Mouse (Mus musculus) neural tube, embryonic 15.5 days (tissue): ENCODE data around the gene Ctsf. TPM values are rescaled to one million over a fixed set of nuclear protein-coding genes. Genes with fewer than 3 reads are reported as not detected.
"Not testable (repeated sequence)": the region's sequence is repeated elsewhere in the genome, so short reads cannot be mapped to it uniquely, and the experiment has no call there.

ENCODE experiments used
- ATAC-seq: fragments of 200-750 bp; cut with Nextera tagmentation; 2 replicates; pipeline ENCODE4 v1.8.0; 2017; ENCODE audit warnings: mild to moderate bottlenecking, moderate TSS enrichment, moderate library complexity; ENCODE audit not compliant: low FRiP score
- H3K27ac ChIP-seq: fragments of 300-500 bp; sonication (generic); replicated peaks from 2 replicates; pipeline ENCODE4 v1.5.1; 2015; ENCODE audit warnings: mild to moderate bottlenecking, inconsistent platforms
- H3K27me3 ChIP-seq: fragments of 300-500 bp; sonication (generic); replicated peaks from 2 replicates; pipeline ENCODE4 v1.6.1; 2015; ENCODE audit warnings: inconsistent platforms
- H3K36me3 ChIP-seq: fragments of 300-500 bp; sonication (generic); 2 replicates; pipeline ENCODE4 v1.6.1; 2015; ENCODE audit warnings: inconsistent platforms
- H3K4me1 ChIP-seq: fragments of 300-500 bp; sonication (generic); 2 replicates; pipeline ENCODE4 v1.6.1; 2015; ENCODE audit warnings: inconsistent platforms
- H3K4me2 ChIP-seq: fragments of 300-500 bp; sonication (generic); 2 replicates; pipeline ENCODE4 v1.6.1; 2015; ENCODE audit warnings: inconsistent platforms, mild to moderate bottlenecking, moderate library complexity
- H3K4me3 ChIP-seq: fragments of 300-500 bp; sonication (generic); replicated peaks from 2 replicates; pipeline ENCODE4 v1.5.1; 2015; ENCODE audit warnings: mild to moderate bottlenecking, inconsistent platforms
- H3K9ac ChIP-seq: fragments of 300-500 bp; sonication (generic); replicated peaks from 2 replicates; pipeline ENCODE4 v1.6.1; 2015; ENCODE audit warnings: mild to moderate bottlenecking, inconsistent platforms
- H3K9me3 ChIP-seq: fragments of 300-500 bp; sonication (generic); replicated peaks from 2 replicates; pipeline ENCODE4 v1.6.1; 2016; ENCODE audit warnings: inconsistent platforms
- whole genome bisulfite sequencing: fragments of 180-500 bp; shearing (Covaris S2); methylation state at CpG from one replicate; pipeline ENCODE4 v1.1.7; 2015; ENCODE audit warnings: mixed read lengths; 5-methylcytosine and 5-hydroxymethylcytosine counted together
- polyA plus RNA-seq: library from polyadenylated mRNA; unstranded; fragments of >200 nt; fragmentation: Nextera tagmentation; extraction: Ambion mirVana; gene quantifications from 2 replicates; pipeline ENCODE4 v1.2.1, GENCODE M21; 2015

The Ctsf gene
- 74.5 and 86.5 TPM in 2 replicates for polyA plus RNA-seq

DNA sequence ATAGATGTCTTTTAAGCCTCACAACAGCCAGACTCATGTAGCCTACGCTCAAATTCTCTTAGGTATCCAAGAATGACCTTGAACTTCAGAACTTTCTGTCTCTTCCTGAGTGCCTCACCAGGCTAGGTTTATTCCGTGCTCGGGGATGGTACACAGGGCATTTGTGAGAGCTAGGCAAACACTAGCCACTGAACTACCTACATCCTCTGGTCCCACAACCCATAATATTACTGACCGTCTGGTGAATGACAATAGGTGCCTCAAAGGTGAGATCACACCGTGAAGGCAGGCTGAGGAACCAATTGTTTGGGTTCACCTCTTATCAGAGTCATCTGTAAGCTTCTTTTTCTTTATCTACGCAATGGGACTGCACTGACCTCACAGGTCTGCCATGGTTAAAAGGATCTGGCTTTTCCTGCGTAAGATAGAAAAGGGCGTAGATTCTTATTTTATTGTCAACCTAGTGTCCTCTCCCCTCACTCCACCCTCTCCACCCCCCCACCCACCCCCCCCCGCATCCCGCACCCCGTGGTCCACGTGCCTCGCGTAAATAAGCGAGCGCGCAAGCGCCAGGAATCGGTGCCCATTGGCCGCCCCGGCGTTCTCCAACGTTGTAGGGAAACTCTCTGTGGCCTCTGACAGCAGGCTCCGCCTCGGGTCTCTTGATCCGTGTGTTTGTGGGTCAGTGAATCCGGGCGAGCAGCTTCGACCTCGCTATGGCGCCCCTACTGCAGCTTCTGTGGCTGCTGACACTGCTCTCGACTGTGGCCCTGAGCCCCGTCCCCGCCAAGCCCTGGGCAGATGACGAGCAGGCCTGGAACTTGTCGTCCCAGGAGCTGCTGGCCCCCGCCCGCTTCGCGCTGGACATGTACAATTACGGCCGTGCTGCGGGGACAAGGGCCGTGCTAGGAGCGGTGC is at the start of gene Ctsf:
Gene Ctsf (plus strand): TSS at position 579 of the 918 bp plus-strand sequence.
- Histone ChIP-seq H3K9me3 (no peaks in the 10 kb centered on the region), H3K36me3 (peaks cover 20% of the 10 kb centered on the region), H3K4me3 (peak within 1 kb of the TSS; percentile 76), H3K4me1 (peaks cover 17% of the 10 kb centered on the region), H3K27me3 (no peaks in the 10 kb centered on the region), H3K27ac (peak within 1 kb of the TSS; percentile 77), H3K9ac (peak within 1 kb of the TSS; percentile 72), H3K4me2 (peak within 1 kb of the TSS; percentile 98)
- ATAC-seq: peak; percentile 92
- WGBS: 3% methylated on average over 45 of the region's 45 CpGs

- ATAC-seq: no peak
- peak overlapping the region; percentile 87 for H3K4me3 ChIP-seq
- H3K36me3 ChIP-seq: no peaks in the 10 kb centered on the region
- H3K9me3 ChIP-seq: no peaks in the 10 kb centered on the region
- H3K4me2 ChIP-seq: peak overlapping the region; percentile 85
- peaks cover 31% of the 10 kb centered on the region for H3K4me1 ChIP-seq
- H3K9ac ChIP-seq: peak overlapping the region; percentile 79
- peak overlapping the region; percentile 94 for H3K27ac ChIP-seq
- H3K27me3 ChIP-seq: no peaks in the 10 kb centered on the region
- 0% methylated on average over 14 of the region's 14 CpGs for WGBS
Measured at GRCm38 (mm10) chr19:4810309-4810708, 44.6 kb upstream of the Ctsf start.

- WGBS: 0% methylated on average over 17 of the region's 17 CpGs
- Histone ChIP-seq H3K4me3 (peak overlapping the region; percentile 87), H3K27ac (peak overlapping the region; percentile 94), H3K4me2 (peak overlapping the region; percentile 85), H3K27me3 (no peaks in the 10 kb centered on the region), H3K9ac (peak overlapping the region; percentile 79), H3K36me3 (no peaks in the 10 kb centered on the region), H3K4me1 (peaks cover 31% of the 10 kb centered on the region), H3K9me3 (no peaks in the 10 kb centered on the region)
- no peak for ATAC-seq
Measured at GRCm38 (mm10) chr19:4810746-4811062, 44.2 kb upstream of the Ctsf start.

GRCm38 (mm10) chr19:4811063-4811908 is 43.6 kb upstream of the Ctsf start, which contains the start of the genes Gm21992 and Rbm14:
Gene Gm21992, minus strand, starts transcription at chr19:4811612.
Gene Rbm14, minus strand, starts transcription at chr19:4811634.
- ATAC-seq: peak; percentile 98
- WGBS: under 1% methylated on average over 83 of the region's 83 CpGs

GRCm38 (mm10) chr19:4811909-4812242 is 43.1 kb upstream of the Ctsf start:
- Histone ChIP-seq H3K9ac (peak overlapping the region; percentile 85), H3K36me3 (no peaks in the 10 kb centered on the region), H3K4me3 (peak overlapping the region; percentile 87), H3K27me3 (no peaks in the 10 kb centered on the region), H3K4me1 (peaks cover 31% of the 10 kb centered on the region), H3K9me3 (no peaks in the 10 kb centered on the region), H3K4me2 (peak overlapping the region; percentile 85), H3K27ac (peak overlapping the region; percentile 94)
- 4% methylated on average over 12 of the region's 12 CpGs for WGBS
- peak; percentile 25 for ATAC-seq

More at GRCm38 (mm10) chr19:4811063-4811908, 43.6 kb upstream of the Ctsf start, which contains the start of the genes Gm21992 and Rbm14:
- Histone ChIP-seq H3K27me3 (no peaks in the 10 kb centered on the region), H3K36me3 (no peaks in the 10 kb centered on the region), H3K9me3 (no peaks in the 10 kb centered on the region), H3K27ac (peak within 1 kb of the TSS; percentile 94), H3K4me1 (peaks cover 31% of the 10 kb centered on the region), H3K4me3 (peak within 1 kb of the TSS; percentile 87), H3K4me2 (peak within 1 kb of the TSS; percentile 85), H3K9ac (peak within 1 kb of the TSS; percentile 85)

GRCm38 (mm10) chr19:4812334-4812949 is 42.5 kb upstream of the Ctsf start:
- Histone ChIP-seq H3K4me1 (peaks cover 31% of the 10 kb centered on the region), H3K9ac (peak overlapping the region; percentile 85), H3K4me2 (peak overlapping the region; percentile 85), H3K27ac (peak overlapping the region; percentile 94), H3K4me3 (peak overlapping the region; percentile 87)
- WGBS: 82% methylated on average over 8 of the region's 8 CpGs
- H3K27me3 ChIP-seq, H3K36me3 ChIP-seq, ATAC-seq, H3K9me3 ChIP-seq: not testable (repeated sequence)

GRCm38 (mm10) chr19:4813015-4813414 is 41.9 kb upstream of the Ctsf start:
- WGBS: 86% methylated on average over 5 of the region's 6 CpGs
- Histone ChIP-seq H3K9me3 (no peaks in the 10 kb centered on the region), H3K9ac (no peak overlapping the region), H3K4me1 (peaks cover 27% of the 10 kb centered on the region), H3K4me2 (no peak overlapping the region), H3K27me3 (no peaks in the 10 kb centered on the region), H3K36me3 (no peaks in the 10 kb centered on the region), H3K4me3 (no peak overlapping the region), H3K27ac (no peak overlapping the region)
- no peak for ATAC-seq

DNA sequence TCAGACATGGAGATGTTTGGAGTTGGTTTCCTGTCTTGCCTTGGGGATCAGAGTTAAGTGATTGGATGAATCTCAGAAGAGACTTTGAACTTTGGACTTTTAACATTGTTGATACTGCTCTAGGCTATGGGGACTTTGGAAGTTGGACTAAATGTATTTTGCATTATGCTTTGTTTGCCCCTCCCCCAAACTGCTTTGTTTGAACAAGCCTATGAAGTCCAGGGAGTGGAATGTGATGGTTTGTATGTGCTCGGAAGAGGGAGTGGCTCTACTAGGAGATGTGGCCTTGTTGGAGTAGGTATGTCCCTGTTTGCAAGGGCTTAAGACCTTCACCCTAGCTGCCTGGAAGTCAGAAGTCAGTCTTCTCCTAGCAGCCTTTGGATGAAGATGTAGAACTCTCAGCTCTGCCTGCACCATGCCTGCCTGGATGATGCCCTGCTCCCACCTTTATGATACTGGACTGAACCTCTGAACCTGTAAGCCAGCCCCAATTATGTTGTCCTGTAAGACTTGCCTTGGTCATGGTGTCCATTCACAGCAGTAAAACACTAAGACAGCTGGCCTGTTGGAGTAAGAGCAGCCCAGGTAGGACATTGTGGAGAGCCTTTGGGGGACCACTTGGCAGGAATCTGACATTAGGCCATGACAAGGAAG is 37.6 kb upstream of the Ctsf start:
- Histone ChIP-seq H3K27me3 (no peaks in the 10 kb centered on the region), H3K27ac (no peak overlapping the region), H3K9me3 (no peaks in the 10 kb centered on the region), H3K4me1 (peaks cover 2% of the 10 kb centered on the region), H3K9ac (no peak overlapping the region), H3K4me3 (no peak overlapping the region), H3K36me3 (no peaks in the 10 kb centered on the region), H3K4me2 (no peak overlapping the region)
- ATAC-seq: no peak
- 68% methylated on average over 1 of the region's 1 CpGs for WGBS

GRCm38 (mm10) chr19:4820678-4821303 is 34.1 kb upstream of the Ctsf start:
- ATAC-seq: peak; percentile 45; the same call in 1 of the 2 replicates
- H3K36me3 ChIP-seq: peaks cover 5% of the 10 kb centered on the region
- H3K9ac ChIP-seq: no peak overlapping the region
- WGBS: 73% methylated on average over 5 of the region's 5 CpGs
- H3K27me3 ChIP-seq: no peaks in the 10 kb centered on the region
- no peaks in the 10 kb centered on the region for H3K9me3 ChIP-seq
- H3K4me1 ChIP-seq: no peaks in the 10 kb centered on the region
- H3K4me2 ChIP-seq: no peak overlapping the region
- no peak overlapping the region for H3K4me3 ChIP-seq
- H3K27ac ChIP-seq: no peak overlapping the region

DNA sequence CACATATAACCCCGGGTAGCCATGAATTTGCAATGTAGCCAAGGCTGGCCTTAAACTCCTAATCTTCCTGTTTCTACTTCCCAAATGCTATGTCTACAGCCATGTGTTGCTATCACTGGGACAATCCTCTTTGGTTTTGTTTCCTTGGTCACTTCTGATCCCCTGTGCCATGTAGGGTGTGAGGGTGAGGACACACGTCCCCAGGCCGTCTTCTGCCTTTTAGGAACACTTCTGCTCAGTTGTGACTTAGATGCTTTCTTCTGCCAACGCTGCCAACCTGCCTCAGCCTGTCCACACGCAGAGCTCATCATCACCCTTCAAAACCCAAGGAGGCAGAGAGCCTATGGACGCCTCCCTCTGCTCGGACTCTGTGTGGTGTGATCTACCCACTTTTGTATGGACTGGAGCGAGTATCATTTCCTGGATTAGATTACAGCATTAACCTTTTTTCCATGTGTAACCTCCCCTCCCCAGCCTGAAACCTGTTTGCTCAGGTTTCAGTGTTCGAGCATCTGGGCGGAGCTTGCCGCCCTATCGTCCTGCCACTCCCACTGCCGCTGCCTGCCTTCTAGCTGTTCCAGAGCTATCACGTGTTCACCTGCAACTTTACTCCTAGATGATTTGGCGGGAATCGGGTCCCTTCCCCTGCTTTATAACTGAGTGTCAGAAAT is 26.4 kb upstream of the Ctsf start:
- ATAC-seq: no peak
- H3K4me3 ChIP-seq: no peak overlapping the region
- H3K9ac ChIP-seq: no peak overlapping the region
- peaks cover 17% of the 10 kb centered on the region for H3K36me3 ChIP-seq
- WGBS: 61% methylated on average over 16 of the region's 16 CpGs
- H3K4me2 ChIP-seq: no peak overlapping the region
- H3K4me1 ChIP-seq: 0 out of 2 replicates have a peak, but pooled peaks cover 7% of the 10 kb centered on the region
- no peaks in the 10 kb centered on the region for H3K9me3 ChIP-seq
- H3K27ac ChIP-seq: no peak overlapping the region
- H3K27me3 ChIP-seq: no peaks in the 10 kb centered on the region
